Mouse (Mus musculus): ENCODE data around the gene Farsb. TPM values are rescaled to one million over a fixed set of nuclear protein-coding genes. Genes with fewer than 3 reads are reported as not detected.

Gene Farsb
- total RNA-seq, 2 experiments from 2014 or later = 47.6 to 48.3 TPM

- intact Hi-C loops (cut with DNase I) = no loop called here
- DNase-seq = no peak
Observed at GRCm38 (mm10) chr1:78370121-78370520, 118.6 kb downstream of the Farsb start.

Other genes with a start within 250 kb of the Farsb start
- under 1 TPM in 1 of 2 experiments, not detected in 1; 0.05 TPM for gene Sgpp2, start 178.6 kb downstream of the Farsb start, total RNA-seq (2021)
- gene Mogat1, start 22.1 kb upstream of the Farsb start, total RNA-seq (2021) = not detected
- gene BC035947, start 23.3 kb upstream of the Farsb start, total RNA-seq (2021) = not detected
- 1 to 10 TPM; 6.4 to 7.6 TPM for gene Acsl3, start 168.9 kb upstream of the Farsb start, total RNA-seq (2021)
- 1 to 10 TPM; 1.7 TPM for gene Utp14b, start 169.1 kb upstream of the Farsb start, total RNA-seq (2021)

Measured in heart, postnatal 14 days (tissue).